Mouse (Mus musculus): ENCODE measurements around the gene Atp5e.

Atp5e gene

DNA sequence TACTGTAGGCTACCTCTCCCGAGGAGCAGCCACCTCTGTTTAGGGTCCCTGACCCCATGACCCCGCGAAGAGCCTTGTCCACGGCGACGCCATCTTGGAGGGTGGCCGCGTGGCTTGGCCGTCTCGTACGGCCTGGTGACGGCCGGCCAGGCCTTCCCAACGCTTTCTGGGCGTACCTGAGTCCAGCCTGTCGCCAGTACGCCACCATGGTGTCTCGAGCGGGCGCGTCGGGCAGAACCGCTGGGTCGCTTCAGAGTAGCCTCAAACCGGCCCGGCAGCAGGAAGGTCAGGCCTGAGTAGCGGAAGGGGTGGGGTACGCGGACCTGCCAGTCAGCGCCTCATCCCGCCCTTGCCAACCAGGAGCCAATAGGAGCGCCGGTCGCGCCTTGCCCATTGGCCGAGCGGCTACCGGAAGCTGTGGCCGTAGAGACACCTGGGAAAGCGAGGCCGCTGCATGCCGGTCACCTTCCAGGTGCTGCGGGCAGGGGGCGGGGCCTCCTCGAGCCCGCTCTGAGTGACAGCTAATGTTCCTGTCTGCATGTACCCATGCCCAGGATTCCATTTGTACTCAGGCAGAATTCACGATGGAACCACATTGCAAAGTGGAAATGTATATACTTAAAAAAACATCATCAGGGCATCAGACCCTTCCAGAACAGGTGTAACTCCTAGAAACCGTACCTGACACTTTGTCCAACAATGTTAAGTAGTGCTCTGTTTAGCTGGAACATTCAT lies at the start of gene Atp5e:
Gene Atp5e, minus strand, starts transcription at position 317 of the 735 bp plus-strand sequence.
- peak; percentile 95 for DNase-seq (ENCODE audit: low spot score)

- DNase-seq (ENCODE audit: low spot score): no peak
Observed at GRCm38 (mm10) chr2:174509825-174510224, 45.9 kb upstream of the Atp5e start.

DNA sequence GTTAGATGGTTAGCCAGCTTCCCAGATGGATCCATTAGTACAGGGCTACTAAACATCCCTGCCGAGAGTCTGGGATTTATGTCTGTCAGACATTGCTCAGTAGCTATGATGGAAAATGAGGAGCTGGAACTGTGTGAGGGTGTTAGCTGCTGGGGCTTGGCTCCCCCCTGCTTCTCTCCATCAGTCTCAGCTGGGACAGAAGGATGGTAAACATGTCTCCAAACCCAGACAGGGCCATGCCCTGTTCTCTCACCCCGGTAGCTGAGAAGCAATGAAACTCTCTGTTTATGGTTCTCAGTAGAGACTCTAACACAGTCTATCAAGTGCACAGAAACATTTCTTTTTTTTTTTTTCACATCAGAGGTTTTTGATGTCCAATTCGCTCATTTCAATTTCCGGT lies 44.1 kb upstream of the Atp5e start:
- DNase-seq (ENCODE audit: low spot score): no peak

- no peak for DNase-seq (ENCODE audit: low spot score)
Observed at GRCm38 (mm10) chr2:174502831-174503460, 39.0 kb upstream of the Atp5e start.

DNA sequence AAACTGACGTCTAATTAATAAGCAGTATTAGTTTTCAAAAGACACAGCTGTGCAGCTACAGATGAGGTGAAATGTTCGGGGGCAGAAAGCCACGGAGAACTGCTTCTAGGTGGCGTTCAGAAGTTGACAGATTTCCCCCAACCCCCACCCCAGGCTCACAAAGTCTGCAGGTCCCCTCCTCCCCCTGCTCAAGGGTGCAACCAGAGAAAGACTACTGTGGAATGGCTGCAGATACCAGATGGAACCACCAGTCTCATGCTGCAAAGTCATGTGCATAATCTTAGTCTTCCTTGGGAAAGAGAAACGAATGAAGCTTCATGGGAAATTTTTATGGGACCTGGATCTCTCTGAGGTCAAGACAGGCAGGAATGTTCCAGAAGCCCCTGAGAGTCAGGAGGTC lies 38.4 kb upstream of the Atp5e start:
- DNase-seq (ENCODE audit: low spot score): no peak

- no peak for DNase-seq (ENCODE audit: low spot score)
Observed at GRCm38 (mm10) chr2:174501517-174501916, 37.6 kb upstream of the Atp5e start.

- DNase-seq (ENCODE audit: low spot score): no peak
Observed at GRCm38 (mm10) chr2:174500814-174501503, 37.1 kb upstream of the Atp5e start.

GRCm38 (mm10) chr2:174492858-174493257 lies 29.0 kb upstream of the Atp5e start:
- no peak for DNase-seq (ENCODE audit: low spot score)

DNA sequence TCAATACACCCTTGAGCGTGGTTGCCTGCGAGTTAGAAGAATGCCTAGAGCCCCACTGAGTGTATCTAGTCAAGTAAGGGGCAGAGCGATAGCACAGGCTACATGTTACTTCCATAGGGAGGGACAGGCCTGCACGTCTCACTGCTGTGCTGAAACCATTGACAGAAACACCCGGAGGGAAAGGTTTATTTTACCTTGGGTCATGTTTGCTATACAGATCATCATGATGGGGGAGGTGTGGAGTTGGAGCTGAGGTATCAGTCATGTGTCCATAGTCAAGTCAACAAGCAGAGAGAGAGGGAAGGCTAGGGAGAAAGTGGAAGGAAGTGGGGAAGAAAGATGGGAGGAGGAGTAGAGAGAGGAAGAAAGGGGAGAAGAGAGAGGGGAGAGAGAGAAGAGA lies 23.1 kb upstream of the Atp5e start:
- no peak for DNase-seq (ENCODE audit: low spot score)

DNA sequence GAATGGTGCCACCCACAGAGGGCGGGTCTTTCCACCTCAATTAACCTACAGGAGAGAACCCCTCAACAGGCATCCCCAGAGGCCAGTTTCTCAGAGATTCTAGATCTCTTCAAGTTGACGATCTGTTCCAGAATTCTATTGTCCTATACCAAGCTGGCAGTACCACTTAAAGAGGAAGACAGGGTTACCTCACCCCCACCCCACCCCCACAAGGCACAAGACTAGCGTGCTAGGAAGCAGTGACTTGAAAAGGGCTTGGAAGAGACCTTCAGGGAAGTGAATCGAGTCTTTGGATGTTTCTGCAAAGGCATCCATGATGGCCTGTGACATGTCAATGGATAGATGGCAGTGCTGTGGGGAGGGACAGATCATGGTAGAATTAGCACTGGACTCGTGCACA lies 14.8 kb upstream of the Atp5e start:
- DNase-seq (ENCODE audit: low spot score): no peak

DNA sequence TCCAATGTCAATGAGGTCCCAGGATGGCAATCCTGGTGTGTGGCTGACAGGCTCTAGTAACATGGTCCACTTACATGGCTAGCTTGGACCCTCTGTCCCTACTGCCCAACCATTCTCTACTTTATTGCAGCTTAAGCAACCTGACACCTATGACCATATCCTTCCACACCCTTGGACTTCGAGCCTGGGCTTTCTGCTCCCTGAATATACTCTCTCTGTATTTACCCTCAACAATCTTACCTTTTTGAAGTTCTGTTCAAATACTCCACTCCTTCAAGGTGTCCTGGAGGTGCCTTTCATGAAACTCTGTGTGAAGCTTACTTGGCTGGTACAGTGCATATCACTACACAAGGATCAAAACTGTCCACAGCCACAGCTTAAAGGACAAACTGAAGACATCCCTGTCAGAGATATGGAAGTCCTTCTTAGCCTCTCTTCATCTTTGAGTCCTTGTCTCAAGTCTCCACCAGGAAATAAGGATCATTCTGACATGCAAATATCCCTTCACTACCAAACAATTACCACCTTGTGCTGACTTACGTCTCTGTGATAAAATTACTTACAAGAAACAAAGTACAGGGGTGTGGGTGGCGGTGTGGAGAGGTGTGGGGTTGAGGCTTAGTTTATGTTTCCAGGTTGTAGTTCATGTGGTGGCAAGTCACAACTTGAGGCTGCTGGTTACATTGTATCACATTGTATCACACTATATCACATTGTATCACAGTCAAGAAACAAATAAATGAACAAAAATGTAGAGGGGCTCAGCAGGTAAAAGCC lies 13.8 kb upstream of the Atp5e start:
- no peak for DNase-seq (ENCODE audit: low spot score)

DNA sequence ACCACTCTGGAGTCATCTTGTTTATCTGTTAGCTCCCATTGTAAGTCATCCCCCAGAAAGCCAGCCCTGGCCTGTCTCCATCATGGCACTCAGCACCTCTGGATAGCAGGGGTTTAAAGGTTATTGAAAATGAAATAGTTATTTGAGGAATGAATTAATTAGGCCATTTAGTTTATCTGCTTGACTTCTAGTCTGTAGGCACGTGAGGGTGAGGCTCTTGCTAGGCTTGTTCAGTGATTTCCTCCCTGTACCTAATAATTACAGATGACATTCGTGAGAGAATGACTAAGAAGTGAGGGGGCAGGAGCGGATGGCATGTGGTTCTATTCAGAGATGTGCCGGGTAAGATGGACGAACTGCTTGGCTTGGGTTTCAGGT lies 9.6 kb upstream of the Atp5e start:
- no peak for DNase-seq (ENCODE audit: low spot score)

- DNase-seq (ENCODE audit: low spot score): peak; percentile 100
Observed at GRCm38 (mm10) chr2:174472818-174473549, 9.1 kb upstream of the Atp5e start, which contains the start of gene Prelid3b. Gene Prelid3b (minus strand): TSS chr2:174473081.

DNA sequence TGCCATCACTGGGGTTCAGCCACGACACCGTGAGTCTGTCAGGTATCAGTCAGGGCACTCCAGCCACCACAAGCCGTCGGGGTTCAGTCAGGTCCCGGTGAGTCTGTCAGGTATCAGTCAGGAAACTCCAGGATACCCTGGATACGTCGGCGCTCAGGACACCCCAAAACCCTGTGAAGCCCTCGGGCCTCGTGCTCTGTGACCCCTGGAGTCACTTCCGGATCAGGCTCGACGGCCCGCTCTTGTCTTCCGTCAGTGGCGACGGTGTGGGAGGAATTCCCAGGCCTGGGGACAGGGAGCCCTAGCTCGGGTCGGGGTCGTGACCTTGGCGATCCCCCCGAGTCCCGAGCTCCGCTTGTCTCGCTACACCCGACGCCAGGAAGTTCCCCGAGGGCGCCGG lies 8.5 kb upstream of the Atp5e start:
- DNase-seq (ENCODE audit: low spot score): peak; percentile 64

DNA sequence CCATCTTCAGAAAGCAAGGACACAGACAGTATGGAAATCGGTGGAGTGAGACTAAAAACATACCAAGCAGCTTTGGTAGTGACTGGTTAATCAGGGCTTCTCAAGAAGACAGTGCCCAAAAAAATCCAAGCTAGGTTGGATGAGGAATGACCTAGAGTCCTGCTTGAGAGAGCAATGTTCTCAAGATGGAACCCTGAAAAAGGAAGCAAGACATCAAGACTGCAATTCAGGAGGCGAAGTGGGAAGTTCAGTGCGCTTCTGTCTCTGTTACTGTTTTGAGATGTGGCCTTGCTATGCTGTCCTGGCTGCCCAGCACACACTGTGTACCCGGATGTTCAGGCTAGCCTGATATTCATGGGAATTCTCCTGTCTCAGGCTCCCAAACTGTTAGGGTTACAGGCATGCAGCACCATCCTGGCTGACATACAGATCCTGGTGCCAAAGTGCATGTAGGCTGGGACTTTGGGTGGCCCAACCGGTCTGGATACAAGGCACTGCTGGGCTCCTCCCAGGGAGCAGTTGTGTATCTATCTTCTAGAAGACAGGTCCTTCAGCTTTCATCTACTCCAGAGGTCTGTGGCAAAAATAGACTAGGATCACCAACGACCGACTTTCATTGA lies 7.0 kb upstream of the Atp5e start:
- DNase-seq (ENCODE audit: low spot score): no peak

GRCm38 (mm10) chr2:174470333-174470732 lies 6.4 kb upstream of the Atp5e start:
- no peak for DNase-seq (ENCODE audit: low spot score)

DNA sequence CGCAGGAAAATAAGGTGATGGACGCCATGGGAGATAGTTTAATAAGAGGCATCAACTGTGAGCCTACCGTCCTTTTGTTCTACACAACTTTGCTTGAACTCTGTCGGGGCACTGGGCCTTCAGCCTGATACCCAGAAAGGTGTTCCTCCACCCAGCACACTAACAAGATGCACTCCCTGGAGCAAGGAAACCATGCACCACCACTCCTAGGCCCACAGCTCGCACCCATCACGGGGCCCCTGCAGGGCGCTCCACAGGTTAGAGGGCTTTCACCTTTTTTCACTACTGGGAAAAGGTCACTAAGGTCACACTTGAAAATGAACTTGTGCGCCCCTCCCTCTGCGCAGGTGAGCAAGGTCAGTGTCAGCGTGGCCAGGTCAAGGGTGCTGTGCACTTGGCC lies 535 bp downstream of the Atp5e start:
- DNase-seq (ENCODE audit: low spot score): no peak

GRCm38 (mm10) chr2:174459365-174459764 lies 4.5 kb downstream of the Atp5e start:
- no peak for DNase-seq (ENCODE audit: low spot score)

DNA sequence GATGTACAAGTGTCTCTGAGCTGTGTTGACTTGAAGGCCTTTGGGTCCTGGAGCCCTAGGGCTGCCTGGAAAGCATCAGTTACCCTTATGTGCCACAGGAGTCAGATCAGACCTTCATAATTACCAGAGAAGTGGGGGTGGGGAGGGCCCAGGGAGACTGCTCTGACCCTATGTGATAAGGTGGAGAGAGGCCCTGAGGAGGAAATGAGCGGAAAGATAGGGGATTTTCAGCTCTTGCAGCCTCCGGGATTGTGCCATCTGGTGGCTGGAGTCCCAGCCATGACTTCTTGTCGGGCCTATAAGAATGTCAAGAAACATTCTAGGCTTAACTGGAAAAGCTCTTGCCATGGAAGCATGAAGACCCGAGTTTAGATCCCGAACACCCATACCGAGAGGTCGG lies 10.2 kb downstream of the Atp5e start:
- peak; percentile 62 for DNase-seq (ENCODE audit: low spot score)

DNA sequence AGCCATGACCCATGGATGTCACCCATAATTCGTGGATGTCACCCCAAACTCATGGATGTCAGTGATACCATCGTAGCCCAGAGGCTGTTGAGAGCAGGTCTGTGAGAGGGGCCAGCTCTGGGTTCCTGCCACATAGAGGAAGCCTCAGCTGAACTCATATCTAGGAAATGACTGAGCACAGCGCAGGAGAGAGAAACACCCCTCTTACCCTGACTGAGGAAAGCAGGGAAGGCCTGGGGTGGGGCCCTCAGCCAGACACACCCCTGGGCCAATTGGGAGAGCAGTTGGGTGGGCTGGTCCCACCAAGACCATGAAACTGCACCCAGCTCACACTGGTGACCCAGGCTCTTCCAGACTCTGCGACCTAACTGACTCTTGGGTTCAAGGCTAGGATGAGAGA lies 13.6 kb downstream of the Atp5e start, which contains the start of gene Tubb1:
Gene Tubb1, plus strand, starts transcription at position 343 of the 400 bp plus-strand sequence.
- DNase-seq (ENCODE audit: low spot score): no peak

GRCm38 (mm10) chr2:174448405-174448804 lies 15.5 kb downstream of the Atp5e start:
- DNase-seq (ENCODE audit: low spot score): no peak
